8 mouse cellular contexts compared by ENCODE assay signal in genomic region chr17:23546702-23547505, GRCm38 (mm10). TPM values are rescaled to one million over a fixed set of nuclear protein-coding genes. Genes with fewer than 3 reads are reported as not detected.
DNase-seq lines count a peak whose midpoint lies in the region; ATAC-seq and TF ChIP-seq lines count a peak whose summit lies in the region.

No protein-coding gene starts in this region.

- H3K4me2 ChIP-seq in hindbrain, embryonic 12.5 days (replicated peaks): peak overlapping the region; percentile 53
- peak overlapping the region; percentile 45 for H3K4me2 ChIP-seq in lung, postnatal 0 days (replicated peaks; ENCODE audit: low read depth, low read length)

- TF ChIP-seq POLR2A in thymus, adult 2 months (IDR thresholded peaks at IDR 0.05; ENCODE audit: control insufficient read depth, extremely low read depth, insufficient read depth, low read length, poor library complexity): no peak

- peak overlapping the region; percentile 57 for H3K4me3 ChIP-seq in hindbrain, embryonic 12.5 days
- H3K4me3 ChIP-seq in lung, postnatal 0 days (ENCODE audit: low read depth, low read length): peak overlapping the region; percentile 83
- H3K4me3 ChIP-seq in thymus, adult 2 months (ENCODE audit: control insufficient read depth, insufficient read depth, low read length): peak overlapping the region; percentile 97

- ATAC-seq in hindbrain, embryonic 12.5 days (ENCODE audit: low FRiP score): peak; percentile 2; the same call in 1 of the 2 replicates
- ATAC-seq in lung, postnatal 0 days: peak; percentile 54

- under 1% methylated on average over 42 of the region's 42 CpGs for WGBS in hindbrain, embryonic 12.5 days
- under 1% methylated on average over 42 of the region's 42 CpGs for WGBS in lung, postnatal 0 days
- WGBS in thymus, adult 2 months: under 1% methylated on average over 42 of the region's 42 CpGs

- H3K36me3 ChIP-seq in hindbrain, embryonic 12.5 days: no peaks in the 10 kb centered on the region
- no peaks in the 10 kb centered on the region for H3K36me3 ChIP-seq in lung, postnatal 0 days (ENCODE audit: insufficient read depth, low read length)
- H3K36me3 ChIP-seq in thymus, adult 2 months (ENCODE audit: control insufficient read depth, insufficient read depth, low read length): no peaks in the 10 kb centered on the region

- peaks cover 10% of the 10 kb centered on the region for H3K4me1 ChIP-seq in hindbrain, embryonic 12.5 days
- peaks cover 3% of the 10 kb centered on the region; the same call in 1 of the 2 replicates for H3K4me1 ChIP-seq in lung, postnatal 0 days (ENCODE audit: insufficient read depth, low read depth, low read length)
- H3K4me1 ChIP-seq in thymus, adult 2 months (replicated peaks; ENCODE audit: control insufficient read depth, insufficient read depth, low read length): peaks cover 16% of the 10 kb centered on the region

- peak; percentile 90 for DNase-seq in Muller cell, postnatal 12 days (ENCODE audit: inconsistent ontology term)
- DNase-seq in cerebellum, postnatal 14 days: peak; percentile 88 to 91
- DNase-seq in frontal cortex, postnatal 14 days (ENCODE audit: low spot score in 2 of 2): peak; percentile 77 to 94
- peak; percentile 84 to 91 for DNase-seq in layer of hippocampus, postnatal 10 days (ENCODE audit: low spot score in 2 of 2)
- DNase-seq in lung, postnatal 0 days (ENCODE audit: low spot score): peak; percentile 91
- peak; percentile 66 for DNase-seq in ovary, adult 18-20 months (ENCODE audit: low spot score)
- peak; percentile 78 for DNase-seq in thymus, adult 2 months

- TF ChIP-seq EP300 in lung, postnatal 0 days (IDR thresholded peaks at IDR 0.05): 0 out of 2 replicates have a peak, but pooled peaks have one; percentile 16

- H3K27ac ChIP-seq in hindbrain, embryonic 12.5 days: peak overlapping the region; percentile 40
- H3K27ac ChIP-seq in lung, postnatal 0 days (ENCODE audit: low read length): peak overlapping the region; percentile 87
- H3K27ac ChIP-seq in thymus, adult 2 months (ENCODE audit: control insufficient read depth, insufficient read depth, low read length): peak overlapping the region; percentile 75

- no peak for TF ChIP-seq CTCF in lung, postnatal 0 days (IDR thresholded peaks at IDR 0.05)
- TF ChIP-seq CTCF in thymus, adult 2 months (IDR thresholded peaks at IDR 0.05; ENCODE audit: borderline replicate concordance, control insufficient read depth, extremely low read depth, insufficient read depth, low read length, poor library complexity): no peak

- H3K9me3 ChIP-seq in hindbrain, embryonic 12.5 days (replicated peaks): no peaks in the 10 kb centered on the region
- no peaks in the 10 kb centered on the region for H3K9me3 ChIP-seq in lung, postnatal 0 days (ENCODE audit: low read length)

- peaks cover 2% of the 10 kb centered on the region for H3K27me3 ChIP-seq in hindbrain, embryonic 12.5 days
- no peaks in the 10 kb centered on the region for H3K27me3 ChIP-seq in lung, postnatal 0 days (replicated peaks; ENCODE audit: insufficient read depth, low read length)
- no peaks in the 10 kb centered on the region for H3K27me3 ChIP-seq in thymus, adult 2 months (ENCODE audit: control insufficient read depth, insufficient read depth, low read length)

- H3K9ac ChIP-seq in hindbrain, embryonic 12.5 days: peak overlapping the region; percentile 57
- H3K9ac ChIP-seq in lung, postnatal 0 days (replicated peaks; ENCODE audit: low read depth): peak overlapping the region; percentile 70

RNA-seq across cellular contexts. Expression of gene Zfp213, which starts 17.1 kb away (rescaled TPM):
- polyA plus RNA-seq in hindbrain, embryonic 12.5 days (2016; fragmentation: Nextera tagmentation; extraction: Ambion mirVana): 20.8 and 21.3 TPM in 2 replicates
- 1 to 10 TPM; 6.4 to 7.2 TPM for total RNA-seq in layer of hippocampus, postnatal 10 days (2021)
- polyA plus RNA-seq in lung, postnatal 0 days (2015; fragmentation: Nextera tagmentation; extraction: Ambion mirVana): 10.5 and 11.5 TPM in 2 replicates
- polyA plus RNA-seq in thymus, adult 2 months (2012; rRNA removed): 23.5 and 24.4 TPM in 2 replicates

RNA-seq across cellular contexts. Expression of gene Zfp13, which starts 52.4 kb away (rescaled TPM):
- polyA plus RNA-seq in hindbrain, embryonic 12.5 days (2016; fragmentation: Nextera tagmentation; extraction: Ambion mirVana): 24.9 and 26.1 TPM in 2 replicates
- total RNA-seq in layer of hippocampus, postnatal 10 days (2021): 10 to 100 TPM; 25.7 to 30.0 TPM
- 5.0 and 5.5 TPM in 2 replicates for polyA plus RNA-seq in lung, postnatal 0 days (2015; fragmentation: Nextera tagmentation; extraction: Ambion mirVana)
- polyA plus RNA-seq in thymus, adult 2 months (2012; rRNA removed): 2.5 and 3.0 TPM in 2 replicates

RNA-seq across cellular contexts. Expression of gene Zscan10, which starts 53.8 kb away (rescaled TPM):
- polyA plus RNA-seq in hindbrain, embryonic 12.5 days (2016; fragmentation: Nextera tagmentation; extraction: Ambion mirVana): 0.46 and 0.93 TPM in 2 replicates
- total RNA-seq in layer of hippocampus, postnatal 10 days (2021): not detected
- polyA plus RNA-seq in lung, postnatal 0 days (2015; fragmentation: Nextera tagmentation; extraction: Ambion mirVana): not detected in 2 replicates
- polyA plus RNA-seq in thymus, adult 2 months (2012; rRNA removed): 0.18 and 0.20 TPM in 2 replicates

Comparison
In these comparisons a context has a peak if more than half of its experiments do, and no peak if none do; other contexts are left out.
1. Peak in every context shown above with its lines: DNase-seq, ATAC-seq, H3K4me3 ChIP-seq and H3K27ac ChIP-seq.